Mouse (Mus musculus): Measurements from ENCODE around the gene Stx8. TPM values are rescaled to one million over a fixed set of nuclear protein-coding genes. Genes with fewer than 3 reads are reported as not detected.

Gene Stx8
- polyA plus RNA-seq, 1 experiment from 2014 or later = 64.6 TPM

- no peak for ATAC-seq (ENCODE audit: low FRiP score)
- H3K36me3 ChIP-seq = no peaks in the 10 kb centered on the region
- H3K4me1 ChIP-seq = peaks cover 27% of the 10 kb centered on the region
- 89% methylated on average over 5 of the region's 5 CpGs for WGBS
- no peak overlapping the region for H3K9ac ChIP-seq (replicated peaks)
- H3K9me3 ChIP-seq (replicated peaks) = no peaks in the 10 kb centered on the region
- no peak overlapping the region for H3K4me3 ChIP-seq (replicated peaks)
- no peak overlapping the region for H3K27ac ChIP-seq (replicated peaks)
- H3K4me2 ChIP-seq = no peak overlapping the region
- H3K27me3 ChIP-seq (replicated peaks) = no peaks in the 10 kb centered on the region
Observed at GRCm38 (mm10) chr11:68190849-68191248, 224.9 kb downstream of the Stx8 start.

DNA sequence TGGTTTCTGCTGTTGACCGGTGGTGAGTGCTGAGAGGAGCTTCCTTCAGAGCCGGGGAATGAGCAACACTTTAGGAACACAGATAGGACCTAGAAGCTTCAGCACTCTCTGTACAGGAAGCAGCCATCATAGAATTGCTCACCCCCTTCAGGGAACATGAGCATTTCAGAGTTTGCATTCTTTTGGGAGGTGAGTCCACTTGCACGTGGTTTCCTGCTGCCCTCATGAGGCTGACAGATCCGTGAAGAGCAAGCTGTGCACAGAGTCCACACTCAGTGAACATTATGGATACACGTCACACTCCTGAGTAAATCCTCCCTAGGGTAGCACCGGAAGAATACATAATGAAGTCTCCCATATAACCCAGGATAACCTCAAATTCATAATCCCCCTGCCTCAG is 229.2 kb downstream of the Stx8 start:
- no peak overlapping the region for H3K4me3 ChIP-seq (replicated peaks)
- H3K9me3 ChIP-seq (replicated peaks) = no peaks in the 10 kb centered on the region
- no peak overlapping the region for H3K4me2 ChIP-seq
- H3K27ac ChIP-seq (replicated peaks) = no peak overlapping the region
- WGBS = 51% methylated on average over 6 of the region's 6 CpGs
- H3K27me3 ChIP-seq (replicated peaks) = no peaks in the 10 kb centered on the region
- H3K4me1 ChIP-seq = peaks cover 19% of the 10 kb centered on the region
- no peak overlapping the region for H3K9ac ChIP-seq (replicated peaks)
- no peak for ATAC-seq (ENCODE audit: low FRiP score)
- H3K36me3 ChIP-seq = no peaks in the 10 kb centered on the region

- 67% methylated on average over 10 of the region's 10 CpGs for WGBS
- Histone ChIP-seq H3K27ac (replicated peaks) (0 out of 2 replicates have a peak overlapping the region, but pooled peaks have one; percentile 23), H3K4me1 (peaks cover 19% of the 10 kb centered on the region), H3K9me3 (replicated peaks) (no peaks in the 10 kb centered on the region), H3K4me2 (no peak overlapping the region), H3K27me3 (replicated peaks) (no peaks in the 10 kb centered on the region), H3K9ac (replicated peaks) (no peak overlapping the region), H3K36me3 (no peaks in the 10 kb centered on the region), H3K4me3 (replicated peaks) (no peak overlapping the region)
- no peak for ATAC-seq (ENCODE audit: low FRiP score)
Observed at GRCm38 (mm10) chr11:68195693-68196176, 229.7 kb downstream of the Stx8 start.

DNA sequence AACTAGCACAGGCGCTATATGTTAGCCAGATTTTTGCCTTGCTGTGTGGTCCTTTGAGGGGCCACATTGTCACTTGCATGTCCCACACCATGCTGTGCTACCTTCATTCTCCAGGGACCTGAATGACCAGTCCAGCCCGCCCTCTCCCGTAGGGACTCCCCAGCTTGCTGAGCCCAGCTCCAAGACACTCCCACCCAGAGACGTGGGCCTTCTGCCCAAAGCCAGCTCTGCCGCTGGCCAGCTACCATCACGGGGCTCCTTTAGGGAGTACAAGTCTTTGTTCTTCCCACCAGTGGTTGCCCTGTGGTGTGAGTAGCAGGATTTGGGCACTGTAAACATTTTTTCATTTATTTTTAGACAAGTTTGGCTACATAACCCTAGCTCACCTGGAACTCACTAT is 230.6 kb downstream of the Stx8 start:
- no peak for ATAC-seq (ENCODE audit: low FRiP score)
- 0 out of 2 replicates have a peak overlapping the region, but pooled peaks have one; percentile 23 for H3K27ac ChIP-seq (replicated peaks)
- H3K9me3 ChIP-seq (replicated peaks) = no peaks in the 10 kb centered on the region
- no peak overlapping the region for H3K4me3 ChIP-seq (replicated peaks)
- no peak overlapping the region for H3K9ac ChIP-seq (replicated peaks)
- H3K27me3 ChIP-seq (replicated peaks) = no peaks in the 10 kb centered on the region
- H3K4me2 ChIP-seq = no peak overlapping the region
- H3K4me1 ChIP-seq = peaks cover 19% of the 10 kb centered on the region
- H3K36me3 ChIP-seq = no peaks in the 10 kb centered on the region
- 62% methylated on average over 6 of the region's 6 CpGs for WGBS

- ATAC-seq (ENCODE audit: low FRiP score) = no peak
- Histone ChIP-seq H3K9me3 (replicated peaks) (no peaks in the 10 kb centered on the region), H3K9ac (replicated peaks) (no peak overlapping the region), H3K4me1 (peaks cover 27% of the 10 kb centered on the region), H3K36me3 (no peaks in the 10 kb centered on the region), H3K27ac (replicated peaks) (no peak overlapping the region), H3K27me3 (replicated peaks) (no peaks in the 10 kb centered on the region), H3K4me3 (replicated peaks) (no peak overlapping the region), H3K4me2 (no peak overlapping the region)
- 96% methylated on average over 11 of the region's 11 CpGs for whole genome bisulfite sequencing
Observed at GRCm38 (mm10) chr11:68197471-68197870, 231.5 kb downstream of the Stx8 start.

GRCm38 (mm10) chr11:68198696-68199095 is 232.7 kb downstream of the Stx8 start:
- H3K4me2 ChIP-seq = no peak overlapping the region
- peaks cover 32% of the 10 kb centered on the region for H3K4me1 ChIP-seq
- no peaks in the 10 kb centered on the region for H3K27me3 ChIP-seq (replicated peaks)
- no peak overlapping the region for H3K9ac ChIP-seq (replicated peaks)
- no peak for ATAC-seq (ENCODE audit: low FRiP score)
- H3K27ac ChIP-seq (replicated peaks) = no peak overlapping the region
- no peaks in the 10 kb centered on the region for H3K36me3 ChIP-seq
- no peak overlapping the region for H3K4me3 ChIP-seq (replicated peaks)
- WGBS = 72% methylated on average over 10 of the region's 10 CpGs
- no peaks in the 10 kb centered on the region for H3K9me3 ChIP-seq (replicated peaks)

GRCm38 (mm10) chr11:68199103-68199502 is 233.1 kb downstream of the Stx8 start:
- ATAC-seq (ENCODE audit: low FRiP score) = no peak
- Histone ChIP-seq H3K9me3 (replicated peaks) (no peaks in the 10 kb centered on the region), H3K27me3 (replicated peaks) (no peaks in the 10 kb centered on the region), H3K27ac (replicated peaks) (no peak overlapping the region), H3K4me1 (peaks cover 36% of the 10 kb centered on the region), H3K9ac (replicated peaks) (no peak overlapping the region), H3K4me2 (no peak overlapping the region), H3K36me3 (no peaks in the 10 kb centered on the region), H3K4me3 (replicated peaks) (no peak overlapping the region)
- WGBS = 72% methylated on average over 8 of the region's 8 CpGs

GRCm38 (mm10) chr11:68199801-68200423 is 233.9 kb downstream of the Stx8 start:
- 38% methylated on average over 10 of the region's 10 CpGs for WGBS
- Histone ChIP-seq H3K27me3 (replicated peaks) (no peaks in the 10 kb centered on the region), H3K9ac (replicated peaks) (no peak overlapping the region), H3K36me3 (no peaks in the 10 kb centered on the region), H3K27ac (replicated peaks) (no peak overlapping the region), H3K4me3 (replicated peaks) (no peak overlapping the region), H3K4me2 (no peak overlapping the region), H3K9me3 (replicated peaks) (no peaks in the 10 kb centered on the region), H3K4me1 (peaks cover 35% of the 10 kb centered on the region)
- no peak for ATAC-seq (ENCODE audit: low FRiP score)

GRCm38 (mm10) chr11:68200500-68200899 is 234.5 kb downstream of the Stx8 start:
- Histone ChIP-seq H3K9ac (replicated peaks) (no peak overlapping the region), H3K4me3 (replicated peaks) (no peak overlapping the region), H3K27ac (replicated peaks) (no peak overlapping the region), H3K36me3 (no peaks in the 10 kb centered on the region), H3K4me1 (peaks cover 30% of the 10 kb centered on the region), H3K27me3 (replicated peaks) (no peaks in the 10 kb centered on the region), H3K9me3 (replicated peaks) (no peaks in the 10 kb centered on the region), H3K4me2 (no peak overlapping the region)
- WGBS = 89% methylated on average over 4 of the region's 4 CpGs
- ATAC-seq (ENCODE audit: low FRiP score) = no peak

- no peak overlapping the region for H3K27ac ChIP-seq (replicated peaks)
- no peak for ATAC-seq (ENCODE audit: low FRiP score)
- H3K9me3 ChIP-seq (replicated peaks) = no peaks in the 10 kb centered on the region
- no peak overlapping the region for H3K4me2 ChIP-seq
- H3K36me3 ChIP-seq = no peaks in the 10 kb centered on the region
- peaks cover 25% of the 10 kb centered on the region for H3K4me1 ChIP-seq
- H3K4me3 ChIP-seq (replicated peaks) = no peak overlapping the region
- H3K27me3 ChIP-seq (replicated peaks) = no peaks in the 10 kb centered on the region
- no peak overlapping the region for H3K9ac ChIP-seq (replicated peaks)
- WGBS = 88% methylated on average over 1 of the region's 1 CpGs
Observed at GRCm38 (mm10) chr11:68201063-68201462, 235.1 kb downstream of the Stx8 start.

- Histone ChIP-seq H3K4me2 (no peak overlapping the region), H3K9ac (replicated peaks) (no peak overlapping the region), H3K4me1 (peaks cover 23% of the 10 kb centered on the region), H3K36me3 (no peaks in the 10 kb centered on the region), H3K27ac (replicated peaks) (no peak overlapping the region; the same call in 1 of the 2 replicates), H3K9me3 (replicated peaks) (no peaks in the 10 kb centered on the region), H3K4me3 (replicated peaks) (no peak overlapping the region), H3K27me3 (replicated peaks) (no peaks in the 10 kb centered on the region)
- 83% methylated on average over 10 of the region's 10 CpGs for WGBS
- no peak for ATAC-seq (ENCODE audit: low FRiP score)
Observed at GRCm38 (mm10) chr11:68201811-68202459, 235.9 kb downstream of the Stx8 start.

- 56% methylated on average over 10 of the region's 10 CpGs for WGBS
- no peak for ATAC-seq (ENCODE audit: low FRiP score)
- Histone ChIP-seq H3K9ac (replicated peaks) (no peak overlapping the region), H3K4me1 (peaks cover 23% of the 10 kb centered on the region), H3K4me3 (replicated peaks) (no peak overlapping the region), H3K27ac (replicated peaks) (no peak overlapping the region), H3K4me2 (no peak overlapping the region), H3K27me3 (replicated peaks) (no peaks in the 10 kb centered on the region), H3K9me3 (replicated peaks) (no peaks in the 10 kb centered on the region), H3K36me3 (no peaks in the 10 kb centered on the region)
Observed at GRCm38 (mm10) chr11:68202561-68202960, 236.6 kb downstream of the Stx8 start.
